Mouse (Mus musculus) stomach, embryonic 16.5 days (tissue): ENCODE measurements around the gene March7. TPM values are rescaled to one million over a fixed set of nuclear protein-coding genes. Genes with fewer than 3 reads are reported as not detected.

Experiments used
- ATAC-seq: fragments of 200-750 bp; cut with Nextera tagmentation; 2 replicates; pipeline ENCODE4 v1.8.0; 2017; ENCODE audit warnings: moderate number of reproducible peaks, moderate TSS enrichment; ENCODE audit not compliant: insufficient read depth, low FRiP score
- H3K27ac ChIP-seq: fragments of 300-500 bp; sonication (generic); 2 replicates; pipeline ENCODE4 v1.5.1; 2014; ENCODE audit warnings: low read length
- H3K27me3 ChIP-seq: fragments of 300-500 bp; sonication (generic); 2 replicates; pipeline ENCODE4 v1.6.1; 2014; ENCODE audit warnings: low read length, control low read depth, mixed read lengths; ENCODE audit not compliant: control insufficient read depth, insufficient read depth
- H3K36me3 ChIP-seq: fragments of 300-500 bp; sonication (generic); 2 replicates; pipeline ENCODE4 v1.6.1; 2014; ENCODE audit warnings: low read length; ENCODE audit not compliant: control insufficient read depth, insufficient read depth
- H3K4me1 ChIP-seq: fragments of 300-500 bp; sonication (generic); 2 replicates; pipeline ENCODE4 v1.6.1; 2014; ENCODE audit warnings: low read length, control low read depth, mixed read lengths; ENCODE audit not compliant: control insufficient read depth, insufficient read depth
- H3K4me2 ChIP-seq: fragments of 300-500 bp; sonication (generic); 2 replicates; pipeline ENCODE4 v1.6.1; 2014; ENCODE audit warnings: low read depth, low read length, mixed read lengths
- H3K4me3 ChIP-seq: fragments of 300-500 bp; sonication (generic); replicated peaks from 2 replicates; pipeline ENCODE4 v1.5.1; 2014; ENCODE audit warnings: mild to moderate bottlenecking, low read length
- H3K9ac ChIP-seq: fragments of 300-500 bp; sonication (generic); 2 replicates; pipeline ENCODE4 v1.6.1; 2014; ENCODE audit warnings: low read length
- H3K9me3 ChIP-seq: fragments of 300-500 bp; sonication (generic); replicated peaks from 2 replicates; pipeline ENCODE4 v1.6.1; 2016; ENCODE audit warnings: low read length, control low read depth; ENCODE audit not compliant: control insufficient read depth
- WGBS: fragments of 180-500 bp; shearing (Covaris S2); extraction: QIAGEN DNeasy Blood & Tissue Kit; methylation state at CpG from one replicate; pipeline ENCODE4 v1.1.7; 2014; 5-methylcytosine and 5-hydroxymethylcytosine counted together
- polyA plus RNA-seq: library from polyadenylated mRNA; unstranded; fragments of >200 nt; fragmentation: Nextera tagmentation; extraction: Ambion mirVana; gene quantifications from 2 replicates; pipeline ENCODE4 v1.2.1, GENCODE M21; 2015

Gene March7
- polyA plus RNA-seq, 1 experiment from 2014 or later: 68.9 TPM

DNA sequence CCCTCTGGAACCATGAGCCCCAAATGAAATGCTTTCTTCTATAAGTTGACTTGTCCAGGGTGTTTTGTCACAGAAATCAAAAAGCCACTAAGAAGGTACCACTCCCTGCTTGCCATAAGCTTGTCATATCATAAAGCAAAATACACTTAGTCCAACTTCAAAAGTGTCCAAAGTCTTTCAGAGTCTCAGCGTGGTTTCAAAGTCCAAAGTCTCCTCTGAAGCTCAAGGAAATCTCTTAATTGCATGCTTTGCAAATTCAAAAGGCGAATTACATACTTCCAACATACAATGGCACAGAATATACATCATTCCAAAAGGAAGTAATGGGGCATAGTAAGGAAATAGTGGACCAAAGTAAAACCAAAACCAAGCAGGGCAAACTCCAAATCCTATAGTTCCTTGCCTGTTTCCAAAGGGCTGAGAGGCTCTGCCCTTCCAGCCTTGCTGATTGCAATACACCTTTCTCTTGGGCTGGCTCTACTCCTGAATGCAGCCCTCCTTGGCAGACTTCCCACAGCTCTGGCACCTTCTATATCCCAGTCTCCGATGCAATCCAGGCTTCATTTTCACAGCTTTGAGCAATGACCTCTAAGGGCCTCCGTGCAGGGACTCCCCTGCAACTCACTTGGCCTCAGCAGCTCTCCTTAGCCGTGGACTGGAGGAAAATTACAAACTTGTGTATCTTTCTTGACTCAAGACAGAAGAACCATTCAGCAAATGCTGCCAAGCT, 51.1 kb downstream of the March7 start:
- WGBS: 79% methylated on average over 5 of the region's 5 CpGs
- Histone ChIP-seq H3K4me1 (no peaks in the 10 kb centered on the region), H3K36me3 (no peaks in the 10 kb centered on the region), H3K9ac (no peak overlapping the region), H3K27me3 (no peaks in the 10 kb centered on the region), H3K9me3 (no peaks in the 10 kb centered on the region), H3K4me3 (no peak overlapping the region), H3K27ac (no peak overlapping the region), H3K4me2 (no peak overlapping the region)
- ATAC-seq: no peak

GRCm38 (mm10) chr2:60267567-60267966, 57.9 kb downstream of the March7 start:
- WGBS: 54% methylated on average over 1 of the region's 1 CpGs
- H3K27me3 ChIP-seq: no peaks in the 10 kb centered on the region
- no peak overlapping the region for H3K27ac ChIP-seq
- 0 out of 2 replicates have a peak, but pooled peaks cover 2% of the 10 kb centered on the region for H3K4me1 ChIP-seq
- no peaks in the 10 kb centered on the region for H3K36me3 ChIP-seq
- H3K4me3 ChIP-seq: no peak overlapping the region
- H3K4me2 ChIP-seq: no peak overlapping the region
- no peaks in the 10 kb centered on the region for H3K9me3 ChIP-seq
- no peak for ATAC-seq
- no peak overlapping the region for H3K9ac ChIP-seq

DNA sequence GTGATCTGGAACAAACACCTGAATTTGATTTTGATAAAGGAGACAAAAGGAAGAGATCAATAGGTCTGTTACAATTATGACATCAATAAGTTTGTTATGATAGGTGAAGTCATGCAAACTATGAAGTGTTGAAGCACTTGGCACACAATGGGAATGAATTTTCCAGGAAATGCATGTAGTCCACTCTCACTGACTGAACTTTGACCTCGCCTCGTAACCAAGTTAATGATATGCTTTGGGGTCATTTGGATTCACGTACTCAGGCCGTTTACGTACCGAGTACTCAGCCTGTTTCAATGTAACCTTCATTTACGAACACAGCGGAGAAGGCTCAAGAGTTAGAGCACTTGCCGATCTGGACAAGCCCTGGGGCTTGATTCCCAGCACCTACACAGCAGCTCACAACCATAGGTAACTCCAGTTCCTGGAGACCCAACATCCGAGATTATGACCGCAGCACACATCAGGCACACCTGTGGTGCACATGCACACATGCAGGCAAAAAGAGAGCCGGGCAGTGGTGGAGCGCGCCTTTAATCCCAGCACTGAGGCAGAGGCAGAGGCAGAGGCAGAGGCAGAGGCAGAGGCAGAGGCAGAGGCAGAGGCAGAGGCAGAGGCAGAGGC, 60.3 kb downstream of the March7 start:
- WGBS: 89% methylated on average over 14 of the region's 14 CpGs
- no peak for ATAC-seq
- Histone ChIP-seq H3K4me2 (no peak overlapping the region), H3K4me1 (0 out of 2 replicates have a peak, but pooled peaks cover 2% of the 10 kb centered on the region), H3K36me3 (no peaks in the 10 kb centered on the region), H3K4me3 (no peak overlapping the region), H3K9ac (no peak overlapping the region), H3K27ac (no peak overlapping the region), H3K9me3 (no peaks in the 10 kb centered on the region), H3K27me3 (no peaks in the 10 kb centered on the region)

DNA sequence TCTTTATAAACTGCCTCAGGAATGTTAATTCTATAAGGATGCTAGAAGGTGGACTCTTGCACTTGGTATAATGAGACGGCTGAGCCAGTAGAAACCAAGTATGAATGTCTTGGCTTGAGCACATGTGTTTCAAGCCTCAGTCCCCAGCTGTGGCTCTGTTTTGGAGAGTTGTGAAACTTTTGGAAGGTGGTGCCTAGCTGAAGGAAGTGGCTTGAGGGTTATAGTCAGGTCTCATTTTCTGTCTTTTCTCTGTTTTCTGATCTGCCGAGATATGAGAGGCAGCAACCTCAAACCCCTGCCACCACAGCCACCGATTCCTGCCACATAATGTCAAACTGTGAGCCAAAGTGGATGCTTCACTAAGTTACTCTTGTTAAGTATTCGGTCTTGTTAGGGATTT, 68.9 kb downstream of the March7 start:
- 88% methylated on average over 4 of the region's 4 CpGs for WGBS
- no peak for ATAC-seq

GRCm38 (mm10) chr2:60282625-60283024, 72.9 kb downstream of the March7 start:
- 70% methylated on average over 4 of the region's 4 CpGs for WGBS
- Histone ChIP-seq H3K36me3 (no peaks in the 10 kb centered on the region), H3K27me3 (no peaks in the 10 kb centered on the region), H3K4me1 (peaks cover 15% of the 10 kb centered on the region), H3K9ac (no peak overlapping the region), H3K9me3 (no peaks in the 10 kb centered on the region), H3K27ac (no peak overlapping the region), H3K4me3 (peak overlapping the region; percentile 56; the same call in 1 of the 2 replicates), H3K4me2 (peak overlapping the region; percentile 96)
- no peak for ATAC-seq

More for the DNA sequence above, 68.9 kb downstream of the March7 start:
- no peaks in the 10 kb centered on the region for H3K9me3 ChIP-seq
- H3K9ac ChIP-seq: no peak overlapping the region
- H3K4me1 ChIP-seq: peaks cover 7% of the 10 kb centered on the region
- no peak overlapping the region for H3K27ac ChIP-seq
- no peaks in the 10 kb centered on the region for H3K27me3 ChIP-seq
- H3K4me2 ChIP-seq: no peak overlapping the region
- no peak overlapping the region for H3K4me3 ChIP-seq
- H3K36me3 ChIP-seq: no peaks in the 10 kb centered on the region

- peak overlapping the region; percentile 72 for H3K9ac ChIP-seq
- no peaks in the 10 kb centered on the region for H3K9me3 ChIP-seq
- H3K4me1 ChIP-seq: peaks cover 15% of the 10 kb centered on the region
- no peak for ATAC-seq
- H3K27ac ChIP-seq: peak overlapping the region; percentile 46; the same call in 1 of the 2 replicates
- no peaks in the 10 kb centered on the region for H3K36me3 ChIP-seq
- H3K4me3 ChIP-seq: peak overlapping the region; percentile 56
- WGBS: 12% methylated on average over 9 of the region's 9 CpGs
- H3K27me3 ChIP-seq: no peaks in the 10 kb centered on the region
- peak overlapping the region; percentile 96 for H3K4me2 ChIP-seq
Observed at GRCm38 (mm10) chr2:60283208-60283750, 73.6 kb downstream of the March7 start.

DNA sequence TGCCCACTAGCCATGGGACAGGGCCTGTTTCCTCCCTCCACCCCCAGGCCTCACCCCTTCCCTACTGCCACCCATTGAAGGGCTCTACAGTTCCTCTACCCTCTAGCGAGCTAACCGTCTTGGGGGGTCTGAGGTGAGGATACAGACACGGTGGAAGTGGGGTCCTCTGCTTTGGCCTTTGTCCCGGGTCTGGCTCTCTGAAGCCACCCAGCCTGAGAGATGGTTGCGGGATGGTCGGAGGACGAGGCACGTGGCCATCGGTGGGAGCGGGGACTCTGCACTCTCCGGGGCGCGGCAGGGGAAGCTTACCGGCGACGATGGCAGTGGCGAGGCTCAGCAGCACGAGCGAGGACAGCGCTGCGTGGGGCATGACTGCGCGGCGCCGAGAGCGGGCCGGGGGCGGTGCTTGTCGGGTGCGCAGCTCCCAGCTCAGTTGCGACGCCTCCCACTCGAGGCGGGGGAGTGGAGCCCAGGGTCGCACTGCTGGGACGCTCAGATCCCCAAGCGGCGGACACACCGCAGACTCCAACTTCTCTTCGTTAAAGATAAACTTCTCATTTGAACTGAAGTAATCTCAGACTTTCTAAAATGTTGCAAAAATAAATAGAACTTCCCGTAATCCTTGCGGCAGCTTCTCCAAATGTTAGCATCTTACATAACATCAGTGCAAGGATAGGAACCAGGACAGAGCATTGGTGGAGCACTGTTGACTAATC, 74.2 kb downstream of the March7 start:
- peaks cover 15% of the 10 kb centered on the region for H3K4me1 ChIP-seq
- peak overlapping the region; percentile 96 for H3K4me2 ChIP-seq
- WGBS: under 1% methylated on average over 42 of the region's 42 CpGs
- H3K9me3 ChIP-seq: no peaks in the 10 kb centered on the region
- H3K36me3 ChIP-seq: no peaks in the 10 kb centered on the region
- H3K4me3 ChIP-seq: peak overlapping the region; percentile 56
- H3K27ac ChIP-seq: peak overlapping the region; percentile 46
- H3K27me3 ChIP-seq: no peaks in the 10 kb centered on the region
- H3K9ac ChIP-seq: peak overlapping the region; percentile 72
- peak; percentile 89 for ATAC-seq

DNA sequence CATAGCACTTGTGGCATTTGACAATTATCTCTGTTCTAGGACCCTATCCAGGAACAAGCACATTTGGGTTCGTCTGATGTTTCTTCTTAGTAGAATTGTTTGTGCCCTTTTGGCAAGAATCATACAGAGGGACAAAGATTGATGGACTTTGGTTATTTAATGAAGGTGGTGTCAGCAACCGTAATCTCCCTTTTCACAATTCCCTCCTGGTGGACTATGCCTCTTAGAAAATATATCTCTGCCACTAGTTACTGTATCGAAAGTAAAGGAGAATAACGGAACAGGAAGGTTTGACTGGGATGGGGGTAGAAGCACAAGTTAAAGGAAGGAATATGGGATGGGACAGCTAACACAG, 74.8 kb downstream of the March7 start, which contains the start of gene Cd302:
TSS of gene Cd302 (minus strand) at position 22 of the 355 bp plus-strand sequence.
- ATAC-seq: no peak
- H3K4me1 ChIP-seq: peaks cover 15% of the 10 kb centered on the region
- H3K27ac ChIP-seq: peak within 1 kb of the TSS; percentile 46
- WGBS: 22% methylated on average over 4 of the region's 4 CpGs
- no peaks in the 10 kb centered on the region for H3K36me3 ChIP-seq
- H3K4me2 ChIP-seq: peak within 1 kb of the TSS; percentile 96
- no peaks in the 10 kb centered on the region for H3K27me3 ChIP-seq
- H3K9me3 ChIP-seq: no peaks in the 10 kb centered on the region
- H3K9ac ChIP-seq: peak within 1 kb of the TSS; percentile 72
- H3K4me3 ChIP-seq: peak within 1 kb of the TSS; percentile 56
